In genomic region chr4:95353894-95354319, GRCm38 (mm10) we compare ENCODE assay signal across 8 mouse cellular contexts.
A peak's percentile ranks its signal among the peaks of the same experiment; 100 is the strongest.
DNase-seq lines count a peak whose midpoint lies in the region; ATAC-seq lines count a peak whose summit lies in the region.

No protein-coding gene starts in this region.

- H3K9me3 ChIP-seq in hindbrain, embryonic 14.5 days (ENCODE audit: control insufficient read depth, low read length) = no peaks in the 10 kb centered on the region

- H3K4me1 ChIP-seq in hindbrain, embryonic 14.5 days (replicated peaks; ENCODE audit: control insufficient read depth, insufficient read depth, low read length) = peaks cover 4% of the 10 kb centered on the region; the same call in 1 of the 2 replicates

- no peak overlapping the region for H3K27ac ChIP-seq in hindbrain, embryonic 14.5 days

- no peak overlapping the region for H3K9ac ChIP-seq in hindbrain, embryonic 14.5 days

- no peak overlapping the region for H3K4me3 ChIP-seq in hindbrain, embryonic 14.5 days (replicated peaks; ENCODE audit: low read length)

- H3K36me3 ChIP-seq in hindbrain, embryonic 14.5 days (replicated peaks; ENCODE audit: control insufficient read depth, insufficient read depth) = no peaks in the 10 kb centered on the region

- 43% methylated on average over 7 of the region's 7 CpGs for WGBS in hindbrain, embryonic 14.5 days

- peak; percentile 49 for DNase-seq in CD4-positive, CD25-positive, alpha-beta regulatory T cell, adult 2 months (ENCODE audit: low read depth, low spot score)
- peak; percentile 66 for DNase-seq in adrenal gland, adult 2 months
- DNase-seq in gastrocnemius, postnatal 10 days = peak; percentile 13
- DNase-seq in hindbrain, embryonic 14.5 days (ENCODE audit: low spot score) = peak; percentile 37
- peak; percentile 29 for DNase-seq in liver
- peak; percentile 59 for DNase-seq in naive thymus-derived CD4-positive, alpha-beta T cell, adult 2 months (ENCODE audit: low read depth)
- no peak for DNase-seq in MN1 (ENCODE audit: low spot score)
- no peak for DNase-seq in left cerebral cortex, adult 18-20 months (ENCODE audit: low spot score in 2 of 2)

- ATAC-seq in hindbrain, embryonic 14.5 days (ENCODE audit: low FRiP score) = peak; percentile 60; the same call in 1 of the 2 replicates

- no peaks in the 10 kb centered on the region for H3K27me3 ChIP-seq in hindbrain, embryonic 14.5 days (ENCODE audit: control insufficient read depth, insufficient read depth, low read length)

- no peak overlapping the region for H3K4me2 ChIP-seq in hindbrain, embryonic 14.5 days (replicated peaks)

Comparison
In these comparisons a context has a peak if more than half of its experiments do, and no peak if none do; other contexts are left out.
1. DNase-seq: peak in CD4-positive, CD25-positive, alpha-beta regulatory T cell, adult 2 months (single experiment), adrenal gland, adult 2 months (single experiment), gastrocnemius, postnatal 10 days (single experiment), hindbrain, embryonic 14.5 days (single experiment), liver (single experiment) and naive thymus-derived CD4-positive, alpha-beta T cell, adult 2 months (single experiment); none in MN1 (single experiment) and left cerebral cortex, adult 18-20 months (0 of 2).